Mouse (Mus musculus): Measurements from ENCODE around the gene Hyal1.
A peak's percentile ranks its signal among the peaks of the same experiment; 100 is the strongest.
"Not testable (repeated sequence)": the region's sequence is repeated elsewhere in the genome, so short reads cannot be mapped to it uniquely, and the experiment has no call there.

The Hyal1 gene

GRCm38 (mm10) chr9:107571534-107572326, 5.0 kb upstream of the Hyal1 start:
- DNase-seq (ENCODE audit: low spot score in 2 of 2): no peak

- DNase-seq (ENCODE audit: low spot score in 2 of 2): no peak
Measured at GRCm38 (mm10) chr9:107572327-107572662, 4.4 kb upstream of the Hyal1 start.

- DNase-seq (ENCODE audit: low spot score in 2 of 2): not testable (repeated sequence)
Measured at GRCm38 (mm10) chr9:107573774-107574173, 3.0 kb upstream of the Hyal1 start.

DNA sequence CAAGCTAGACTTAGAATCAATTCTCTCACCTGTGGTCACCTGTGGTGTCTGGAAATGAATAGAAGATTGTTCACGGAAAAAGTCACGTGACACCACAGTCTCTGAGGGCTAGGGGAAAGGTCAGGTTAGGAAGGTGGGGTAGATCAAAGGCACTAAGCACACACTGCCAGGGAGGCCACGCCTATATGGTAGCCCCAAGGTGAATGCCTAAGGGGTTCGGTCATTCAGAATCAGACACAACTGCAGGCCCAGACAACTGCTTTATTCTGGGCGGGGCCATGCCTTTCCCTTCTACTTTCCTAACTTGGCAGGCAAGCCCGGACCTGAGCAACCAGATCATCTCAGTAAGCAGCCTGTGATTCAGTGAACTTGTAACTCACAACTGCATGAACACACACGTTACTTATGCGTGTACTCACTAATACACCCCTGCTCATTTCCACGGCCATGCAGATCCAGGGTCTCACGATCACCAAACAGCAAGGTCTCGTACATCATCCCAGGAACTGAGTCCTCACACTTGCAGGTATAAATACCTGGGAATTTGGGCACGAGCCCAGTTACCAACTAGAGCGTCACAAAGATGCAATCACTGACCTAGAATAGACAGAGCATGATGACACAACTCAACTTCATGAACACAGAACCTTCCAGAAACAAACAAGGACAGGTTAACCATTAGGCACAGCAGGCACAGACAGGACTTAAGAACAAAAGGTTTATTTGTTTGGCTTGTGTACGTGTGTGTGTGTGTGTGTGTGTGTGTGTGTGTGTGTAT, 959 bp upstream of the Hyal1 start:
- DNase-seq (ENCODE audit: low spot score in 2 of 2): no peak

GRCm38 (mm10) chr9:107577871-107578270, 1.1 kb downstream of the Hyal1 start:
- no peak for DNase-seq (ENCODE audit: low spot score in 2 of 2)

DNA sequence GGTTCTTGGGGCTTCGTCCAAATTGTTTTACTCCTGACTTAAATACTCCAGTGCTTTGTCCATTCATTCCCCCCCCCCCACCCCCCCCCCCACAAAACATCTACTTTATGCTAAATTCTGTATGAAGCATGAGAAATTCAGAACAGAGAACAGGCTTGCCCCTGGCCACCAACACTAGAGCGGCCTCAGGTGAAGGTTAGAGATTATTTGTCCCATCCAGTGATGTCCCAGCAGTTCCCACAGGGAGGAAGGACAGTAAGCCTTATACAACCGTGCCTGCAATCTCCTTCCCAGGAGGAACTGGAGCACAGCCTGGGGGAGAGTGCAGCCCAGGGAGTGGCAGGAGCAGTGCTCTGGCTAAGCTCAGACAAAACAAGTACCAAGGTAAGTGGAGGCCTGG, 1.9 kb downstream of the Hyal1 start, which contains the start of gene Naa80:
Gene Naa80, plus strand, starts transcription at position 301 of the 400 bp plus-strand sequence.
- DNase-seq (ENCODE audit: low spot score in 2 of 2): no peak

DNA sequence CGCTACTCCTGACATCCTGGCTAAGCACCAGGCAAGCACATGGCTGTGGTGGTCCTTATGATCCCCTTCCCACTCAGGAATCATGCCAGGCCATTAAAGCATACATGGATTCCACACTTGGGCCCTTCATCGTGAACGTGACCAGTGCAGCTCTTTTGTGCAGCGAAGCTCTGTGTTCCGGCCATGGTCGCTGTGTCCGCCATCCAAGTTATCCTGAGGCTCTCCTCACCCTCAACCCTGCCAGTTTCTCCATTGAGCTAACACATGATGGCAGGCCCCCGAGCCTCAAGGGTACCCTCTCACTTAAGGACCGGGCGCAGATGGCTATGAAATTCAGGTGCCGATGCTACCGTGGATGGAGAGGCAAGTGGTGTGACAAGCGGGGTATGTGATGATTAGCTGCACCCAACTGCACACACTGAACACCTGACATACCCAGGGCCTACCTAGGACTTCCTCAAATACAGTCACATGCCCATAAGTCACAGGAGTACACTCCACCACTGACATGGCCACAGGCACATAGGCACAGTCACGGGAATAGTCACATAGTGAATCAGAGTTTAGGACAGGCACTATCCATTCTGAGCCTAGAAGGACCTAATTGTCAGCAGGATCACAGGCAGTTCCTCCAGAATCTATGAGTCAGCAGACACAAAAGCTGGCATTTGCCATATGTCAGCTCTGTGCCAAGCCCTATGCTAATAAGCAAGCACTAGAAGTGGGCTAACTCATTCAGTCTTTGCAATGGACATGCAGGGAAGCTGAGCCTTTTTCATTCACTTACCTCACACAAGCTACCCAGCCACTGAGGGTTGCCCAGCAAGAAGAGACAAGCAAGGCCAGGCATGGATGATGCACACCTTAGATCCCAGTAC, 2.5 kb downstream of the Hyal1 start:
- DNase-seq (ENCODE audit: low spot score in 2 of 2): no peak

- DNase-seq (ENCODE audit: low spot score in 2 of 2): peak; percentile 85 to 88
Measured at GRCm38 (mm10) chr9:107580501-107581317, 4.0 kb downstream of the Hyal1 start, which contains the start of gene Hyal3. TSS of gene Hyal3 (plus strand) at chr9:107580818.

DNA sequence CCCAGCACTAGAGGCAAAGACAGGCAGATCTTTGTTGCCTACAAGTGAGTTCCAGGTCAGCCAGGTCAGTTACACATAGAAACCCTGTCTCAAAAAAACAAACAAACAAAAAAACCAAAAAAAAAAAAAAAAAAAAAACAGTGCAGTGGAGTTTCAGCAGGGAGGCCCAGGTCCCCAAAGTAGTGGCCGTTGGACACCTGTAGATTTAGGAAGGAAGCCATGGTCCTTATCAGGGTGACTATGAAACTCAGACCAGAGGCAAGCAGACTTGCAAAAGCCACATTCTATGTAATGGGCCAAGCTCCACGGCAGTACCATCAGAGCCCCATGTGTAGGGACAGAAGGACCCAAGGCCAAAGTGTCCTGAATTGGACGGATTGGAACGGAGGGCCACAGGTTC, 4.9 kb downstream of the Hyal1 start:
- no peak for DNase-seq (ENCODE audit: low spot score in 2 of 2)

DNA sequence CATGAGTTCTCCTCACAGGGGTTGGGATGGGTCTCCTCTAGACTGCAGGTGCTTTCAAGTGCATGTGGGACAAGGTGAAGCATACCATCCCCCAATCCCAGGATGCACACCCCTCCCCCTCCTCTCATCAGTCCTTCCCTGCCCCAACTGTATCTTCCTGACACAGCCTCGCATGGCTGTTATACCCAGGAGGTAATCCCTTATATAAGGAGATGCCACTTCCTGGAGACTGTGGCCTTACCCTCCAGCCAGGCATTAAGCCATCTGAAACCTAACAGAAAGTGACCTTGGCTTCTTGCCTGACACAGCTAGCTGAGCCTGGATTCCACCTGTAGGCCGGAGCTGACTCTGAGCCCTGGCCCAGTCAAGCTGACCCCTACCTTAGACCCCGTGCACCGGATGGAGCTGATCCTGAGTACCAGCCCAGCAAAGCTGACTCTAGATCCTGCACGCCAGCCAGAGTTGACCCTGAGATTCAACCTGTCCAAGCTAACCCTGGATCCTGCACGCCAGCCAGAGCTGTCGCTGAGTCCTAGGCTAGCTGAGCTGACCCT, 5.9 kb downstream of the Hyal1 start:
- DNase-seq (ENCODE audit: low spot score in 2 of 2): no peak

DNA sequence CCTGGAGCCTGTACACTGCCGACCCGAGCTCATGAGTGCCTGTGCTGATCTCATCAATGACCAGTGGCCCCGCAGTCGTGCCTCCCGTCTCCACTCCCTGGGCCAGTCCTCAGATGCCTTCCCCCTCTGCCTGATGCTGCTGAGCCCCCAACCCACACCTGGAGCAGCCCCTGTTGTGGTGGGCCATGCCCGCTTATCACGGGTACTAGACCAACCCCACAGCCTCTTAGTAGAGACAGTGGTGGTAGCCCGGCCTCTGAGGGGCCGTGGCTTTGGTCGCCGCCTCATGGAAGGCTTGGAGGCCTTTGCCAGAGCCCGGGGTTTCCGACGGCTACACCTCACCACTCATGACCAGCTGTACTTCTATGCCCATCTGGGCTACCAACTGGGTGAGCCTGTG, 6.4 kb downstream of the Hyal1 start:
- no peak for DNase-seq (ENCODE audit: low spot score in 2 of 2)

- DNase-seq (ENCODE audit: low spot score in 2 of 2): no peak
Measured at GRCm38 (mm10) chr9:107586504-107586903, 9.8 kb downstream of the Hyal1 start.

DNA sequence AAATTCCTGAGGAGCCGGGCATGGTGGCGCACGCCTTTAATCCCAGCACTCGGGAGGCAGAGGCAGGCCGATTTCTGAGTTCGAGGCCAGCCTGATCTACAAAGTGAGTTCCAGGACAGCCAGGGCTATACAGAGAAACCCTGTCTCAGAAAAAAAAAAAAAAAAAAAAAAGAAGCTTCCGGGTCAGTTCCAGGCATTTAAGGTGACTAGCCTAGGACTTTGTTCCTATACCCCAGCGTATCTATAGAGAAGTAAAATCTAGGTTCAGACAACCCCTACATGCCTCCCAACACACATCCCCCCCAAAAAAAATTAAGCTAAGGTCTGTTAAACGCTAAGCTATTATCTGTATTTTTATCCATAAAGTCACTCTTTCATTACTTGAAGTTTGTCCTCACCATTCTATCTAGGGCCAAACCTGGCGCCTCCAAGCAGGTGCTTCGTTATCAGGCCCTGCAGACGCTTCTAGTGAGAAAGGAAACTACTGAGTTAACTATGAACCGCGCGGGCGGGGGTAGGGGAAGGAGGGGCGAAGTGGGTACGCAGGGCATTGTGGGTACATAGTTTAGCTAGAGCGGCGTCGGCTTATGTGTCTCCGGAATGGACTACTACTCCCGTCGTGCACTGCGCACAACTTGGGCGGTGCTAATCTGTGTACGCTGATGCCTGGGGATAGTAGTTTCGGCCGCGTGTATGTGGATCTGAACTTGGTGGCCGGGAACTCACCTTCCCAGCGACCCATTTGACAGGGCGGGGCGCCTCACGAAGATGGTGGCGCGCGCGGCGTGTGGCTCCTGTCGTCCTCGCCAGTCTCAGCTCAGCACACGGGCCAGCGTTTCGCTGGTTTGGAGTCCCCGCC, 10.5 kb downstream of the Hyal1 start, which contains the start of gene Ifrd2:
Gene Ifrd2, plus strand, starts transcription at position 669 of the 859 bp plus-strand sequence.
- DNase-seq (ENCODE audit: low spot score in 2 of 2): peak; percentile 97 to 98

DNA sequence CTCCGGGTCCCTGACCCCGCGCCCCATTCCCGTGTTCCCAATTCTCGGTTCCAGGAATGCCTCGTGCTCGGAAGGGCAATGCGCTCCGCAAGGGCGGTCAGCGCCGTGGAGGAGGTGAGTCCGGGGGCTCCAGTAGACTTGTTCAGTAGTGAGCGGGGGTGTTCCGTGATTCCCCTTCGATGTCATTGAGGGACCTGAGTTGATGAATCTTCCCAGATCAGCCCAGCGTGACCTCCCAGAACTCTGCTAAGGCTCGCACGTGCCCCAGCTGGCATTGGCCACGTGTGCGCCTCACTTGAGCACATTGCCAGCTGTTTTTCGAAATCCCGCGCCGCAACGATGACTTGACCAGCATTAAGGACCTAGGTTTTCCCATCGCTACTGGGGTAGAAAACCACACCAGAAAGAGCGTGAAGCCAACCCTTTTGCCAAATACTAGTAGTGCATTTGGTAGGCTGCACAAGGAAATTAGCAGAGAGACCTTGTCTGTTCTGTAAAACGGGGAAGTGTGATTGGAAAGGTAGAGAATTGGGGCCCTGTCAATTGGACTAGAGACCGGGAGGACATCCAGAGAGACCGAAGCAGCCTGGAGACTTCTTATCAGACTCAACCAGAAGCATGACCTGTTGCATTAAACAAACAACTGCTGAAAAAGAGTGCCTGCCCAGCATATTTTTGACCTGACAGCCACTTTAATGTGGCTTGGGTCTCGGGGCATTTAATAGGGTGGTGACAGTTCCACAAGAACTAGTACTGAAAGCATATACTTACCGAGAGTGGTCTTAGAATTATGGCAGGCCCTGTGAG, 11.3 kb downstream of the Hyal1 start:
- DNase-seq (ENCODE audit: low spot score in 2 of 2): peak in 1 of 2 experiments; percentile 59

DNA sequence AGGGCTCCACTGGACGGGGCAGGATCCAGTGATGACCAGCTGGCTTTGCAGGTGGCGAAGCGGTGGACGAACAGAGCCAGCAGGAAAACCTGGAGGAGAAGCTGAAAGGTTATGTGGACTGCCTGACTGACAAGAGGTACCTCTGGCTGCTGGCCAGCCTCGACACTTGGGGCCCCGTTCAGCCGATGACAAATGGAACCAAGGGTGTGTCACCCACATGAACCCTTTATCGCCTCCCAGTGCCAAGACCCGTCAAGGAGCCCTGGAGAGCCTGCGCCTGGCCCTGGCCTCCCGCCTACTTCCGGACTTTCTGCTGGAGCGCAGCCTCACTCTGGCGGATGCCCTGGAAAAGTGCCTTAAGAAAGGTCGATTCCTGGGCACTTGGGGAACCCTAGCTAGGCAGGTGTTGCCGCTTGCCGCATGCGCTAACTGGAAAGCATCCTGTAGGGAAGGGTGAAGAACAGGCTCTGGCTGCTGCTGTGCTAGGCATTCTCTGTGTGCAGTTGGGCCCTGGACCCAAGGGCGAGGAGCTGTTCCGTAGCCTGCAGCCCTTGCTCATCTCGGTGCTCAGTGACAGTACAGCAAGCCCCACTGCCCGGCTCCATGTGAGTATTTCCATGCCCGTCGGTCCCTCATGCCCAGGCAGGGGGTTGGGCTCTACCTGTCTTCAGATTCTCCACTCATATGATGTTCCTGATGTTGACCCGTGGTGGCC, 13.5 kb downstream of the Hyal1 start:
- peak; percentile 83 to 85 for DNase-seq (ENCODE audit: low spot score in 2 of 2)

- DNase-seq (ENCODE audit: low spot score in 2 of 2): no peak
Measured at GRCm38 (mm10) chr9:107590773-107591060, 14.0 kb downstream of the Hyal1 start.

DNA sequence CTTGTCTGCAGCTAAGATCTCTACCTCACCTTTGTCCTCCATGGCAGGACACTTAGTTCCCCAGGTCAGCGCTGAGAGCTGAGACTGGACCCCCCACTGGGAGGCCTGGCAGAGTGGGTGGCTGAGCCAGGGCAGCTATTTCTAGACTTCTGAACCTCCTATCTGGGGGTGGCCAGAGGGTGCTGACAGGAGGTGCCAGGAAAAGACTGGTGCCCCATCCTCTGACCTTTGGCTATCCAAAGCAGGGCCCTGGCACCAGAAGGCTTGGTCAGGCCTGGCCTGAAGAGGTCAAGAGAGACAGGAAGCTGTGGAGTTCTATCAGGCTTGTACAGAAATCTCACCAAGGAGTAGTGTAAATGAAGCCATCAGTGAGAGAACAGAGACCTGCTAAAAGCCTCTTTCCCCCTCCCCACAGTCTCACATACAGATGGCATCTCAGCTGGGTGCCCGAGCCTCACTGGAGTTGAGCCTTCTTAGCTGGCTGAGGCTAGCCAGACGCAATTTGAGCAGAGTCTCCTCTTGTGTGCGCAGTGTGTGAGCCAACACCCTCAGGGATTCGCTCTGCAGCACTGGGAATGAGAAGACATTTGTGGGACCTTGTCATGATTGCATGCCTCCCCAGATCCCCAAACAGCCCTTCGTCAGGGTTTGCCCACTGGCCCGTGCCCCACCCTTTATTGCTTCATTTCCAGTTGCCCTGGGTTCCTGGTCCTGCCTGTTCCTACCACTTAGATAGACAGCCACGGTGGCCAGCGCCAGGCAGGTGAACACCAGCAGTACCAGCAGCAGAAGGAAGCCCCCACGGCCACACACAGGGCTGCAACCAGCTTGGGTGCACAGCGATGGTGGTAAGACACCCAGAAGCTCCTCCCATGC, 16.6 kb downstream of the Hyal1 start:
- no peak for DNase-seq (ENCODE audit: low spot score in 2 of 2)
